Mouse (Mus musculus) mouse trophoblast stem cell (cell line): ENCODE measurements around the gene Hist1h4b.
"Not testable (repeated sequence)": the region's sequence is repeated elsewhere in the genome, so short reads cannot be mapped to it uniquely, and the experiment has no call there.

ENCODE experiments used
- in situ Hi-C, 2 experiments: fragments of 300-500 bp; cut with MseI, MboI; formaldehyde crosslinking; loops; 2 replicates in 1 of 2; 3 replicates in 1 of 2; pipeline ENCODE4 v1.15.1; 2025

The Hist1h4b gene

GRCm38 (mm10) chr13:23757211-23757773 lies 479 bp downstream of the Hist1h4b start:
- in situ Hi-C loops: no loop called here

GRCm38 (mm10) chr13:23757921-23758320 lies 1.1 kb downstream of the Hist1h4b start:
- in situ Hi-C loops: no loop called here

- in situ Hi-C loops: no loop called here
These were observed 2.5 kb downstream of the Hist1h4b start for GRCm38 (mm10) chr13:23759251-23759771.

- in situ Hi-C loops: no loop called here
These were observed 3.1 kb downstream of the Hist1h4b start for GRCm38 (mm10) chr13:23759916-23760239.

- in situ Hi-C loops: no loop called here
These were observed 3.6 kb downstream of the Hist1h4b start for GRCm38 (mm10) chr13:23760240-23760971.

- in situ Hi-C loops: no loop called here
These were observed 4.4 kb downstream of the Hist1h4b start, which contains the start of gene Hist1h4a for GRCm38 (mm10) chr13:23760972-23761864. Gene Hist1h4a (minus strand): TSS chr13:23761230.

- in situ Hi-C loops: not testable (repeated sequence)
These were observed 5.3 kb downstream of the Hist1h4b start, which contains the start of gene Hist1h3a for GRCm38 (mm10) chr13:23761871-23762821. Gene Hist1h3a (minus strand): TSS chr13:23762386.

GRCm38 (mm10) chr13:23763242-23763585 lies 6.4 kb downstream of the Hist1h4b start:
- in situ Hi-C loops: no loop called here

GRCm38 (mm10) chr13:23763586-23764323 lies 6.9 kb downstream of the Hist1h4b start, which contains the start of gene Hist1h1a:
Gene Hist1h1a (plus strand): TSS chr13:23763666.
- in situ Hi-C loops: no loop called here

GRCm38 (mm10) chr13:23764324-23765171 lies 7.7 kb downstream of the Hist1h4b start:
- in situ Hi-C loops: no loop called here

GRCm38 (mm10) chr13:23765172-23765513 lies 8.3 kb downstream of the Hist1h4b start:
- in situ Hi-C loops: no loop called here

- in situ Hi-C loops: no loop called here
These were observed 10.0 kb downstream of the Hist1h4b start for GRCm38 (mm10) chr13:23766772-23767171.

- in situ Hi-C loops: no loop called here
These were observed 12.1 kb downstream of the Hist1h4b start for GRCm38 (mm10) chr13:23768834-23769397.

- in situ Hi-C loops: not testable (repeated sequence)
These were observed 12.8 kb downstream of the Hist1h4b start, which contains the start of gene Trim38 for GRCm38 (mm10) chr13:23769613-23770012. Gene Trim38 (plus strand): TSS chr13:23769913.

GRCm38 (mm10) chr13:23772561-23773313 lies 15.9 kb downstream of the Hist1h4b start:
- in situ Hi-C loops: no loop called here

- in situ Hi-C loops: loop anchor here in 1 of 2 experiments (25.0 kb wide), 1 partner anchor 509 kb away; the partner anchor contains the start of gene Carmil1
These were observed 21.5 kb downstream of the Hist1h4b start for GRCm38 (mm10) chr13:23778339-23778738.

- in situ Hi-C loops: loop anchor here in 1 of 2 experiments (25.0 kb wide), 1 partner anchor 508 kb away; the partner anchor contains the start of gene Carmil1
These were observed 22.2 kb downstream of the Hist1h4b start for GRCm38 (mm10) chr13:23779025-23779424.

GRCm38 (mm10) chr13:23792520-23792919 lies 35.7 kb downstream of the Hist1h4b start:
- in situ Hi-C loops: loop anchor here in 1 of 2 experiments (10.0 to 25.0 kb wide), 2 partner anchors 92 to 495 kb away; partner anchors contain the start of gene Carmil1
